ENCODE assay signal across 28 mouse cellular contexts in genomic region chr1:88645599-88646119, GRCm38 (mm10). TPM values are rescaled to one million over a fixed set of nuclear protein-coding genes. Genes with fewer than 3 reads are reported as not detected.
DNase-seq lines count a peak whose midpoint lies in the region; ATAC-seq and TF ChIP-seq lines count a peak whose summit lies in the region.
"Had no signal": no experiment of that assay in that cellular context is flagged by ENCODE, and none has a peak within 500 bp of the region (broad histone marks: within the 10 kb centered on the region; RNA-seq: fewer than 3 reads in every experiment).

No protein-coding gene starts in this region.

- H3K27ac ChIP-seq in stomach, postnatal 0 days (replicated peaks) = no peak overlapping the region
- no peak overlapping the region for H3K27ac ChIP-seq in hindbrain, embryonic 16.5 days (ENCODE audit: low read depth, low read length)
- H3K27ac ChIP-seq: heart, embryonic 10.5 days; heart, embryonic 15.5 days; hindbrain, postnatal 0 days; layer of hippocampus, adult 2 months; liver, embryonic 12.5 days; midbrain, embryonic 10.5 days; midbrain, embryonic 15.5 days had no signal

- no peaks in the 10 kb centered on the region for H3K36me3 ChIP-seq in stomach, postnatal 0 days (ENCODE audit: control insufficient read depth, insufficient read depth, low read length)
- H3K36me3 ChIP-seq in hindbrain, embryonic 16.5 days (ENCODE audit: control insufficient read depth, insufficient read depth, low read length) = no peaks in the 10 kb centered on the region
- H3K36me3 ChIP-seq: heart, embryonic 10.5 days; heart, embryonic 15.5 days; liver, embryonic 12.5 days; midbrain, embryonic 10.5 days; midbrain, embryonic 15.5 days had no signal

- no peak for TF ChIP-seq EP300 in stomach, postnatal 0 days (optimal IDR thresholded peaks at IDR 0.05)

- WGBS in stomach, postnatal 0 days = 45% methylated on average over 3 of the region's 3 CpGs
- WGBS in hindbrain, embryonic 16.5 days = 82% methylated on average over 3 of the region's 3 CpGs

- no peak for TF ChIP-seq CTCF in stomach, postnatal 0 days (IDR thresholded peaks at IDR 0.05; ENCODE audit: low read depth)

- H3K27me3 ChIP-seq in stomach, postnatal 0 days (ENCODE audit: control insufficient read depth, insufficient read depth, low read length) = no peaks in the 10 kb centered on the region
- no peaks in the 10 kb centered on the region for H3K27me3 ChIP-seq in hindbrain, embryonic 16.5 days (replicated peaks; ENCODE audit: control insufficient read depth, insufficient read depth, low read length)
- H3K27me3 ChIP-seq: heart, embryonic 15.5 days; liver, embryonic 12.5 days; midbrain, embryonic 15.5 days had no signal

- no peak for ATAC-seq in CD4-positive, CD25-positive, alpha-beta regulatory T cell, adult 4 months
- ATAC-seq in stomach, postnatal 0 days (ENCODE audit: low FRiP score, low TSS enrichment) = 0 out of 2 replicates have a peak, but pooled peaks have one; percentile 32
- ATAC-seq in hindbrain, embryonic 16.5 days = no peak
- ATAC-seq: activated CD4-positive, CD25-positive, alpha-beta regulatory T cell, adult 4 months; forebrain, embryonic 14.5 days; hindbrain, postnatal 0 days; liver, embryonic 12.5 days; midbrain, embryonic 15.5 days had no signal

- no peak overlapping the region for H3K9ac ChIP-seq in stomach, postnatal 0 days (ENCODE audit: low read length)
- no peak overlapping the region for H3K9ac ChIP-seq in hindbrain, embryonic 16.5 days (ENCODE audit: low read depth, low read length)
- H3K9ac ChIP-seq: heart, embryonic 15.5 days; liver, embryonic 12.5 days; lung, embryonic 14.5 days; midbrain, embryonic 15.5 days had no signal

- no peak overlapping the region for H3K4me2 ChIP-seq in stomach, postnatal 0 days (replicated peaks; ENCODE audit: low read depth)
- no peak overlapping the region for H3K4me2 ChIP-seq in hindbrain, embryonic 16.5 days (ENCODE audit: low read length)
- H3K4me2 ChIP-seq: heart, embryonic 15.5 days; liver, embryonic 12.5 days; lung, embryonic 14.5 days; midbrain, embryonic 15.5 days had no signal

- no peak overlapping the region for H3K4me3 ChIP-seq in stomach, postnatal 0 days (ENCODE audit: low read depth, low read length)
- H3K4me3 ChIP-seq in hindbrain, embryonic 16.5 days (ENCODE audit: low read length) = no peak overlapping the region
- H3K4me3 ChIP-seq: heart, embryonic 10.5 days; heart, embryonic 15.5 days; layer of hippocampus, adult 2 months; liver, embryonic 12.5 days; midbrain, embryonic 10.5 days; midbrain, embryonic 15.5 days had no signal

- H3K9me3 ChIP-seq in stomach, postnatal 0 days (ENCODE audit: control insufficient read depth, low read length) = no peaks in the 10 kb centered on the region
- no peaks in the 10 kb centered on the region for H3K9me3 ChIP-seq in hindbrain, embryonic 16.5 days (ENCODE audit: control insufficient read depth, low read length)
- H3K9me3 ChIP-seq: heart, embryonic 10.5 days; heart, embryonic 15.5 days; liver, embryonic 12.5 days; midbrain, embryonic 10.5 days; midbrain, embryonic 15.5 days had no signal

- DNase-seq in CD4-positive, CD25-positive, alpha-beta regulatory T cell, adult 2 months (ENCODE audit: low read depth, low spot score) = peak; percentile 20
- DNase-seq in urinary bladder, postnatal 14 days (ENCODE audit: low spot score) = peak; percentile 38
- DNase-seq in urinary bladder, adult 2 months (ENCODE audit: low spot score) = no peak
- DNase-seq in lung, postnatal 25 days (ENCODE audit: low spot score) = peak; percentile 37
- DNase-seq in stomach, postnatal 0 days (ENCODE audit: low spot score) = peak; percentile 44
- DNase-seq in adrenal gland, postnatal 10 days = no peak
- DNase-seq: adrenal gland, adult 2 months; cerebellum, adult 2 months; cerebellum, postnatal 25 days; gastrocnemius, postnatal 14 days; heart, adult 11 months; kidney, adult 2 months; kidney, postnatal 36 days; left cerebral cortex, postnatal 4 days; lung, embryonic 14.5 days; right cerebral cortex, postnatal 4 days; thymus, adult 2 months had no signal

- H3K4me1 ChIP-seq in stomach, postnatal 0 days (replicated peaks; ENCODE audit: control insufficient read depth, insufficient read depth) = no peaks in the 10 kb centered on the region
- H3K4me1 ChIP-seq in hindbrain, embryonic 16.5 days (ENCODE audit: control insufficient read depth, insufficient read depth, low read depth, low read length) = no peaks in the 10 kb centered on the region
- H3K4me1 ChIP-seq: heart, embryonic 15.5 days; midbrain, embryonic 15.5 days had no signal

RNA-seq across cellular contexts. Expression of gene Arl4c, which starts 56.4 kb away (rescaled TPM):
- polyA plus RNA-seq in CD4-positive, CD25-positive, alpha-beta regulatory T cell, adult 4 months (2017; shearing (Covaris generic)) = 10 to 100 TPM; 16.0 to 19.4 TPM
- polyA plus RNA-seq in urinary bladder, adult 2 months (2012; rRNA removed) = 5.2 and 6.3 TPM in 2 replicates
- 5.7 and 5.8 TPM in 2 replicates for polyA plus RNA-seq in stomach, postnatal 0 days (2015; fragmentation: Nextera tagmentation; extraction: Ambion mirVana)
- total RNA-seq in adrenal gland, postnatal 10 days (2021) = 10 to 100 TPM; 12.5 to 14.9 TPM
- 37.7 and 41.2 TPM in 2 replicates for polyA plus RNA-seq in hindbrain, embryonic 16.5 days (2015; fragmentation: Nextera tagmentation; extraction: Ambion mirVana)

Comparison
In these comparisons a context has a peak if more than half of its experiments do, and no peak if none do; other contexts are left out.
1. DNase-seq: peak in CD4-positive, CD25-positive, alpha-beta regulatory T cell, adult 2 months (single experiment), urinary bladder, postnatal 14 days (single experiment), lung, postnatal 25 days (single experiment) and stomach, postnatal 0 days (single experiment); none in urinary bladder, adult 2 months (single experiment) and adrenal gland, postnatal 10 days (single experiment).